Mouse (Mus musculus) forebrain, embryonic 13.5 days (tissue): ENCODE measurements around the gene Slc25a29. TPM values are rescaled to one million over a fixed set of nuclear protein-coding genes. Genes with fewer than 3 reads are reported as not detected.

Experiments used
- ATAC-seq: fragments of 200-750 bp; cut with Nextera tagmentation; 2 replicates; pipeline ENCODE4 v1.8.0; 2017
- H3K27ac ChIP-seq: fragments of 300-500 bp; sonication (generic); 2 replicates; pipeline ENCODE4 v1.5.1; 2015; ENCODE audit warnings: inconsistent platforms, mild to moderate bottlenecking, moderate library complexity
- H3K27me3 ChIP-seq: fragments of 300-500 bp; sonication (generic); 2 replicates; pipeline ENCODE4 v1.6.1; 2015; ENCODE audit warnings: mild to moderate bottlenecking, inconsistent platforms
- H3K36me3 ChIP-seq: fragments of 300-500 bp; sonication (generic); 2 replicates; pipeline ENCODE4 v1.6.1; 2015; ENCODE audit warnings: mild to moderate bottlenecking, inconsistent platforms; ENCODE audit not compliant: poor library complexity, severe bottlenecking
- H3K4me1 ChIP-seq: fragments of 300-500 bp; sonication (generic); 2 replicates; pipeline ENCODE4 v1.6.1; 2015; ENCODE audit warnings: inconsistent platforms
- H3K4me2 ChIP-seq: fragments of 300-500 bp; sonication (generic); 2 replicates; pipeline ENCODE4 v1.6.1; 2015; ENCODE audit warnings: inconsistent platforms, mild to moderate bottlenecking, moderate library complexity
- H3K4me3 ChIP-seq: fragments of 300-500 bp; sonication (generic); 2 replicates; pipeline ENCODE4 v1.5.1; 2015; ENCODE audit warnings: mild to moderate bottlenecking, inconsistent platforms
- H3K9ac ChIP-seq: fragments of 300-500 bp; sonication (generic); 2 replicates; pipeline ENCODE4 v1.6.1; 2015; ENCODE audit warnings: mild to moderate bottlenecking, inconsistent platforms
- H3K9me3 ChIP-seq: fragments of 300-500 bp; sonication (generic); replicated peaks from 2 replicates; pipeline ENCODE4 v1.6.1; 2016; ENCODE audit warnings: inconsistent platforms
- WGBS: fragments of 180-500 bp; shearing (Covaris S2); methylation state at CpG from one replicate; pipeline ENCODE4 v1.1.7; 2015; 5-methylcytosine and 5-hydroxymethylcytosine counted together
- microRNA counts: library from miRNA; unstranded; fragments of <30 nt; microRNA quantifications from one replicate; lab custom pipeline; 2016
- microRNA-seq: library from miRNA; unstranded; fragments of <30 nt; microRNA quantifications from one replicate; pipeline ENCODE4, GENCODE M21; 2016
- polyA plus RNA-seq: library from polyadenylated mRNA; unstranded; fragments of >200 nt; fragmentation: Nextera tagmentation; extraction: Ambion mirVana; gene quantifications from 2 replicates; pipeline ENCODE4 v1.2.1, GENCODE M21; 2015

Gene Slc25a29
- polyA plus RNA-seq, 1 experiment from 2014 or later, result 21.2 TPM

- peak; percentile 96 for ATAC-seq
These were observed 42.9 kb downstream of the Slc25a29 start, which contains the start of gene Yy1 for GRCm38 (mm10) chr12:108792546-108793452. Gene Yy1, plus strand, starts transcription at chr12:108792973.

GRCm38 (mm10) chr12:108792152-108792545, 43.5 kb downstream of the Slc25a29 start:
- peak overlapping the region; percentile 80 for H3K9ac ChIP-seq
- H3K4me2 ChIP-seq, result peak overlapping the region; percentile 59
- WGBS, result under 1% methylated on average over 52 of the region's 52 CpGs
- peak; percentile 34 for ATAC-seq
- H3K9me3 ChIP-seq, result no peaks in the 10 kb centered on the region
- peaks cover 40% of the 10 kb centered on the region for H3K4me1 ChIP-seq
- peak overlapping the region; percentile 97 for H3K27ac ChIP-seq
- peak overlapping the region; percentile 100 for H3K4me3 ChIP-seq
- H3K27me3 ChIP-seq, result no peaks in the 10 kb centered on the region
- H3K36me3 ChIP-seq, result no peaks in the 10 kb centered on the region

More at GRCm38 (mm10) chr12:108792546-108793452, 42.9 kb downstream of the Slc25a29 start, which contains the start of gene Yy1:
- H3K4me2 ChIP-seq, result peak within 1 kb of the TSS; percentile 79
- H3K4me3 ChIP-seq, result peak within 1 kb of the TSS; percentile 100
- under 1% methylated on average over 86 of the region's 127 CpGs for WGBS
- H3K36me3 ChIP-seq, result no peaks in the 10 kb centered on the region
- H3K9me3 ChIP-seq, result no peaks in the 10 kb centered on the region
- peaks cover 42% of the 10 kb centered on the region for H3K4me1 ChIP-seq
- peak within 1 kb of the TSS; percentile 97 for H3K27ac ChIP-seq
- no peaks in the 10 kb centered on the region for H3K27me3 ChIP-seq
- H3K9ac ChIP-seq, result peak within 1 kb of the TSS; percentile 93

GRCm38 (mm10) chr12:108787329-108787728, 48.4 kb downstream of the Slc25a29 start:
- no peak for ATAC-seq
- 90% methylated on average over 2 of the region's 2 CpGs for WGBS
- H3K36me3 ChIP-seq, result peaks cover 17% of the 10 kb centered on the region
- H3K27ac ChIP-seq, result no peak overlapping the region
- H3K4me1 ChIP-seq, result peaks cover 16% of the 10 kb centered on the region
- H3K4me2 ChIP-seq, result no peak overlapping the region
- no peaks in the 10 kb centered on the region for H3K27me3 ChIP-seq
- no peak overlapping the region for H3K9ac ChIP-seq
- H3K4me3 ChIP-seq, result no peak overlapping the region
- H3K9me3 ChIP-seq, result peaks cover 17% of the 10 kb centered on the region

GRCm38 (mm10) chr12:108785161-108785560, 50.5 kb downstream of the Slc25a29 start:
- peaks cover 17% of the 10 kb centered on the region for H3K9me3 ChIP-seq

GRCm38 (mm10) chr12:108780108-108780877, 55.4 kb downstream of the Slc25a29 start:
- H3K4me1 ChIP-seq, result no peaks in the 10 kb centered on the region
- no peak for ATAC-seq
- H3K9ac ChIP-seq, result no peak overlapping the region
- H3K36me3 ChIP-seq, result peaks cover 61% of the 10 kb centered on the region
- H3K27ac ChIP-seq, result no peak overlapping the region
- 97% methylated on average over 7 of the region's 7 CpGs for WGBS
- H3K27me3 ChIP-seq, result no peaks in the 10 kb centered on the region
- H3K4me3 ChIP-seq, result no peak overlapping the region
- no peak overlapping the region for H3K4me2 ChIP-seq
- peaks cover 24% of the 10 kb centered on the region for H3K9me3 ChIP-seq

More at GRCm38 (mm10) chr12:108785161-108785560, 50.5 kb downstream of the Slc25a29 start:
- 96% methylated on average over 4 of the region's 4 CpGs for WGBS
- Histone ChIP-seq H3K4me2 (no peak overlapping the region), H3K4me3 (no peak overlapping the region), H3K4me1 (peaks cover under 1% of the 10 kb centered on the region), H3K36me3 (peaks cover 29% of the 10 kb centered on the region), H3K27me3 (no peaks in the 10 kb centered on the region), H3K9ac (no peak overlapping the region), H3K27ac (no peak overlapping the region)
- no peak for ATAC-seq

MicroRNAs encoded within 50 kb of the gene (microRNA counts, 519-probe panel; counts per million panel counts)
- 177 counts per million, percentile 53 among the panel's probes with 10 or more counts for microRNA mmu-miR-345-3p (lab: Ali Mortazavi, UCI)
- microRNA mmu-miR-345-5p (lab: Ali Mortazavi, UCI), result 3,500 counts per million, percentile 72 among the panel's probes with 10 or more counts

Small RNA genes lying within 50 kb of the gene (microRNA-seq; reads per million reads assigned to microRNA genes)
- gene Mir345, result 140 reads per million, percentile 54 among the genes with 10 or more reads in this experiment

Other genes with a start within 250 kb of the Slc25a29 start
- 2.6 and 3.4 TPM in 2 replicates for gene Degs2, start 133.6 kb downstream of the Slc25a29 start, polyA plus RNA-seq
- gene Yy1, start 42.9 kb downstream of the Slc25a29 start, polyA plus RNA-seq, result 15.8 and 17.3 TPM in 2 replicates
- gene Slc25a47, start 163 bp upstream of the Slc25a29 start, polyA plus RNA-seq, result 14.6 and 15.6 TPM in 2 replicates
- 9.9 and 10.4 TPM in 2 replicates for gene Wdr25, start 57.7 kb upstream of the Slc25a29 start, polyA plus RNA-seq
- gene Wars, start 58.3 kb upstream of the Slc25a29 start, polyA plus RNA-seq, result 103 and 111 TPM in 2 replicates
- 8.3 and 9.0 TPM in 2 replicates for gene Begain, start 232.3 kb upstream of the Slc25a29 start, polyA plus RNA-seq